Mouse (Mus musculus) kidney, adult 11 months (tissue): ENCODE data around the gene Sct.
"Not testable (repeated sequence)": the region's sequence is repeated elsewhere in the genome, so short reads cannot be mapped to it uniquely, and the experiment has no call there.

ENCODE experiments used
- DNase-seq: peaks from one replicate; pipeline ENCODE4 v3.0.0; 2022

The Sct gene

GRCm38 (mm10) chr7:141288042-141288441 lies 9.1 kb upstream of the Sct start:
- DNase-seq, result no peak

DNA sequence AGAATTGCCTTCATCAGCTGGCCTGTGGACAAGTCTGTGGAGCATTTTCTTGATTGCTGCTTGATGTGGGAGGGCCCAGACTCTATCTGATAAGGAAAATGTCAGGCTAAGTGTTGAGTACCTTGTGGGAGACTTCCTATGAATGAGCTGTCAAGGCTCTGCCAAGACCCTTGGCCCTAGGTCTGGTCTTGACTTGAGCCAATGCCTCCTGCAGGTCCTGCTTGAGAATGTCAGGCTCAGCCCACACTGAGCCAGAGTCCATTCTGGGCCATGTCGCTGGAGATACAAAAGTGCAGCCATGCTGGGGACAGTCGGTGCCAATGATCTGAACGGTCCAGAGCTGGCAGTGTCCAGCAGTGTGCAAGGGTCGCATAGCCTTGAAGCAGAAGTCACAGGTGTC lies 3.8 kb upstream of the Sct start:
- DNase-seq, result no peak

GRCm38 (mm10) chr7:141281442-141281841 lies 2.5 kb upstream of the Sct start:
- DNase-seq, result peak; percentile 40

DNA sequence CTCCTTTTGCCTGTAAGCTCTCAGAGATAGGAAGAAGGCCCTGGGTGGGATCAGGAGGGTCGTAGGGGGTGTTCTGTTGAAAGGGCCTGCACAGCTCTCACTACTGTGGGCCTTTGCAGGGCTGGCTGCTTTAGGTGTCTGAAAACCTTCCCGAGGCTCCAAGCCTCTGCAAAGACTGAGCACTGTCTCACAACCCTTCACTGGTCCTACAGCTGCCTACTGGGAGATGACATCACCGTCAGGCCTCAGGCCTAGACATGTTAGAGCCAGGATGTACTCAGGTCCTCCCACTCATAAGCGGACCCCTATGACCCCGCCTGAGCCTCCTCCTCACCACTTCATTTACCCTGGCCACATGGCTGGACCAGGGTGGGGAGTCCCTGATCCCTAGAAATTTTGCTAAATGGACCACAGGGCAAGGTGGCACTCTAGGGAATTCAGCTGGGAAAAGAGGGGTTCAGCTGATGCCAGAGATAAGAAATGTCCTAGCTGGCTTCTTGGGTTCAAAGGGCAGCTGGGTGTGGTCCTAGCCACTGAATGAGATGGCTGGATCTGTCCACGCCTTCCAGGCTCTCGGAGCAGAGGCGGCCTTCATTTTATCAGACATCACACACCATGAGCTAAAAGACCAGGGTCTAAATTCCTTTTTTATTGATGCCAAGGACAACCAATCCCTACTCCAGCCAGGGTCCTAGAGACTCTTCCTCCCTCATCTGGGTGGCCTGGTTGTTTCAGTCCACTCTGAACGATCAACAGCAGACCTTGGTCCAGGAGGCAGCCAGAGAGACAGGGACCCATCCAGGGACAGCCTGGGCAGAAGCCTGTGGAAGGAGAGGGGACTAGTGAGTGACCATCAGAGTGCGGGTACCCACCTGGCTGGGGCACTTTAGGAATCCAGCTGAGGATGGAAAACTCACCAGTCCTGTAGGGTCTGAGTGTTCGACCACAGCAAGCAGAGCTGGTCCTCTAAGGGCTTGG lies 943 bp downstream of the Sct start:
- DNase-seq, result no peak

DNA sequence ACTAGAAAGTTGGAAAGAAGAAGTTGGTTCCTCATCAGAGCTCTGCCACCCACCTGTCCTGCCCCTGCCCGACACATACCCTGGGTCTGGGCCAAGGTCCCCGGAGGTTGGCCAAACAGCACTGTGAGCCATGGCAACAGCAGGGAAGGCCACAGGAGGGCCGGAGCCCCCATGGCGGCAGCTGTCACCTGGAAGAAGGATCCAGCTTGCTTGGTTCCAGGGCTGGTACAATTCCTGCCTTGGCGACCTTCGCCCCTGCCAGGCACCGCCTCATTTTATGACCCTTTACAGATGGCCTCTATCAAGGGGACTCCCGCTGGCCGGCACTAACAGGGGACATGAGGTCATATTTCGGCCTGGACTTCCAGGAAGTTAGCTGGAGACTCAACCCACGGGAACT lies 2.4 kb downstream of the Sct start, which contains the start of gene Cdhr5:
Gene Cdhr5 (minus strand): TSS at position 241 of the 400 bp plus-strand sequence.
- DNase-seq, result peak; percentile 87

- DNase-seq, result no peak
Measured at GRCm38 (mm10) chr7:141275356-141275755, 3.6 kb downstream of the Sct start.

GRCm38 (mm10) chr7:141270631-141271030 lies 8.3 kb downstream of the Sct start:
- DNase-seq, result no peak

DNA sequence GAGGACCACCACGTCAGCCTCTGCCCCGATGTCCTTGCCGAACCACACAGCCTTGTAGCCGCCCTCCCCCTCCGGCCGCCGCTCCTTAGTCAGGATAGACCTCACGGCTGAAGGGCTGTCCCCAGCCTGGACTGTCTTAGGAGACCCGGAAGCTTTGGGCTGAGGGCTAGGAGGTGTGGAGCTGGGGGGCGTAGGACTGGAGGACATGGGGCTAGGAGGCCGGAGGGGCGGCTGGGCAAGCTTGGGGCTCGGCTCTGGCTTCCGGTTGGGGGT lies 9.7 kb downstream of the Sct start:
- no peak for DNase-seq

DNA sequence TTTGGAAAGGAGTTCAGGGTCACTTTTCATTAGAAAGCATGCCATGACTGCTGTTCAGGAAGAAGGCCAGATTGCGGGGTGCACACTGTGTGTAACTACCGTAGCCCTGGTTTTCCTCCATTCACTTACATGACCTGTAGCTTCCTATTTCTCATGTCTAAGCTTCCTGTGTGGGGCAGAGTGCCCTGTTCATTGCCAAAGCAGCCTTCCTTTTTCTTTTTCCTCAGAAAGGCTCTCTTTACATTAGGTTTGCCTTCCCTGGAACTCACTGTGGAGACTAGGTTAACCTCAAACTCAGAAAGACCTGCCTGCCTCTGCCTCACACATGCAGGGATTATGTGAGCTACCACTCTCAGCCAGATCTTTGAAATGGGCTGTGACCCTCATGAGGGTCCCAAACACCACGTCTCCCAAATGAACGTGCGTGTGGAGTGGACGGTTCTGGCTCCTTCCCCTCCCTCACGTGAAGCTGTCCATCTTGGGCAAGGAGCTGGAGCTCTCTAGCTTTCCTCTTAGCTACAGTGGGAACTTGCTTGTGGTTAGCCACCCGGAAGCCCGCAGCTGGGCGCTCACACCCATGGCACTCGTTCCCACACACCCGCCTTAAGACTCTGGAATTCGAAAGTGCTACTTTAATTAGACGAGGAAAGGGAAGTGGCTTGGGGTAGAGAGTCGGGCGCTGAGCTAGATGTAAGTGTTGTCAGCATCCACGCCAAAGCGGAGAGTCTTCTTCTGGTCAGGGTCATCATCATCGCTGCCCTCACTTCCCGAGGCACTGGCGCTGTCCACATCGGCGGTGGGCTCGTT lies 10.3 kb downstream of the Sct start:
- DNase-seq, result no peak

GRCm38 (mm10) chr7:141265739-141266561 lies 13.0 kb downstream of the Sct start, which contains the start of gene Irf7:
Irf7 (minus strand) TSS chr7:141266481.
- DNase-seq, result peak; percentile 68

- DNase-seq, result no peak
Measured at GRCm38 (mm10) chr7:141265411-141265738, 13.6 kb downstream of the Sct start.

DNA sequence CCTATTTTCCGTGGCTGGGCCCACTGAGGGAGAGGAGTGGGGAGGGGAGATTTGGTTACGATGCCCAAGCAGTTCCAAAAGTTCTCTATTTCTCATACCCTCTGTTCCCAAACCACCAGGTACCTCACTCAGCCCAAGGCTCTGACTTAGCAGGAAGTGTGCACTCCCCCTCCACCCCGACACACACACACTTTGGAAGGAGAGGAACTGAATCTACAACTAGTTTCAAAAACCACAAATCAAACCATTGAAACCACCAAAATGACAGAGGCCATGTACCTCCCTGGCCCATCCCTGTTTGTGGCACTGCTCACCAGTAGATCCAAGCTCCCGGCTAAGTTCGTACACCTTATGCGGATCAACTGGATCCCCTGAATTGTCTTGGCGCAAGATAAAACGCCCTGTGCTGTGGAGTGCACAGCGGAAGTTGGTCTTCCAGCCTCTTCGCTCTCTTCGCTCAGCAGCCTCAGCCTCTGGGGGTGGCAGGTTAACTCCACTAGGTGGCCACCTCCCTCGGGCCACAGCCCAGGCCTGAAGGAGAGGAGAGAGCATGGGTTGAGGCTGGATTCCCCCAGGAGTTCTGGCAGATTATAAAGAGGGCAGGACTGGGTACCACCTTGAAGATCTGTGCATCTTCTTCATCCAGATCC lies 14.0 kb downstream of the Sct start:
- DNase-seq, result no peak

- DNase-seq, result no peak
Measured at GRCm38 (mm10) chr7:141264041-141264700, 14.8 kb downstream of the Sct start.

- no peak for DNase-seq
Measured at GRCm38 (mm10) chr7:141263640-141264039, 15.3 kb downstream of the Sct start.

- DNase-seq, result no peak
Measured at GRCm38 (mm10) chr7:141261480-141261879, 17.5 kb downstream of the Sct start.

GRCm38 (mm10) chr7:141256159-141256558 lies 22.8 kb downstream of the Sct start:
- no peak for DNase-seq

DNA sequence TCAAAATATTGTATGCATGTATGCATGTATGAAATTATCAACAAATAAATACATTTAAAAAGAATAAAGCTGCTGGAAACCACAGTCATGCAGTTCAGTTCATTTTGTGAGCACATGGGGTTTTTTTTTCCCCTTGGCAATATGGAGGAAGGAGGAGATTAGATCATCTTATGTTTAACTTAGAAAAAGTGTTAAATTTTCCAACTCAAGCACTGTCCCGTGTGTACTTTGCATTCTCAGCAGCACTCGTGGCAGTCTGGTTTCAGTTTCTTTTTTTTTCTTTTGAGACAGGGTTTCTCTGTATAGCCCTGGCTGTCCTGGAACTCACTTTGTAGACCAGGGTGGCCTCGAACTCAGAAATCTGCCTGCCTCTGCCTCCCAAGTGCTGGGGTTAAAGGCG lies 28.4 kb downstream of the Sct start:
- DNase-seq, result not testable (repeated sequence)

DNA sequence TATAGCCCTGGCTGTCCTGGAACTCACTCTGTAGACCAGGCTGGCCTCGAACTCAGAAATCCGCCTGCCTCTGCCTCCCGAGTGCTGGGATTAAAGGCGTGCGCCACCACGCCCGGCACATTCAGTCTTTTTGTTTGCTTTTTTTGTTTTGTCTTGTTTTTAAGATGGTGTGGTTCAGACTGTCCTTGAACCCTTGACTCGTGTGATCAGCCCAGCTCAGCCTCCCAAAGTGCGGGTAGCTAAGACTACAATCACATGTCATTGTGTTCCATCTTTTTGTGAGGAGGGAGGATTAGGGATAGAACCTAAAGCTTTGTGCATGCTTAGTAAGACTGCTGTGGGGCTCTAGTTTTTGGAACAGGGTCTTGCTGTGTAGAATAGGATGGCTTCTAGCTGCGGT lies 47.4 kb downstream of the Sct start:
- DNase-seq, result no peak

DNA sequence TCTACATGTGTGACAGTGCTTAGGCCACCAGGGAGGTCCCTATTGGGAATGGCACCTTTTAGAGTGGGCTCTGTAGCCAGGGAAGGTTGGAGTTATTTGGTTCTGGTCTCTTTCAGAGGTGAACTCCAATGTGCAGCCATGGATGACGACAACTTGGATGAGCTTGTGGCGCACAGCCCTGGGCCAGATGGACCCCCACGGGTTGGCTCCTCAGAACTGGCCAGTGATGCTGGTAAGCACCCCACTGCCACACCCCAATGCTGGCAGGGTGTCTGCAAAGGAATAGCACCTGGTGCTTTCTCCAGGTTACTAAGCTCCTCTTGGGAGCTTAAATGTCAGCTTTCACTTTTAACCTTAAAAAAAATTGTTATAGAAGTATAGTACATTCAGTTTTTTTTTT lies 47.8 kb downstream of the Sct start:
- no peak for DNase-seq

DNA sequence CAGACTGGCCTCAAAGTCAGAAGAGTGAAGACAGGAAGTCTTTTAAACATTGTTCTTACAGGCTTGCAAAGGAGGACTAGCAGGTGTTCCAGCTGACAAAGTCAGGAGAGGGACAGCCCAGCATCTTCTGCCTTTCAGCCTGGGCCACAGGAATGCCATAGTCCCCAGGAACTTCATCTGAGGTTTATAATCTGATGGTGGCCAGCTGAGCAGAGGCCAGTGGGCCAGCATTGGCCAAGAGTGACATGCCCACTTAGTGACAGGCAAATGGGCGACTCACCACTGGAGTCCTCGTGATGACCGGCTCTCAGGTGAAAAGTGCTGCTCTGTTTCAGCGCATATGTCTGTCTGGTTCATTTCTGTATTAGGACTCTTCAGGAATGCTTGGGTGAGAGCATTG lies 48.4 kb downstream of the Sct start:
- no peak for DNase-seq

DNA sequence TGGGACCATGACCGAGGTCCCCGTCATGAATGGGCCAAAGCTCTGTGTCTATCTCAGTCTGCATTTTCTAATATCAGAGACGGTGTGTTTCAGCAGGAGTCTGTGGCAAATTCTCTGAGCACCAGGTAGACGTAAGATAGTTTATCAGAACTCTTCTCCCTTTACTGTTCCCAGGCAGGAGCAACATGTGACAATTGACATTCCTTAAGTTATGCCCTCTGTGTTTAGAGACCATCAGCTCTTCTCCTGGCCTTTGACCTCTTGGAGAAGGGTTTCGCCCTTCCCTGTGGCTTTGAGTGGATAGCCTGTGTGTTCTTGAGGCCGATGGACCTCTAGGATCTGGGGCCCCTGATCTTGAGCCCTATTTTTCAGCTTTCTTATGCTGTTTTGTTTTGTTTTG lies 49.2 kb downstream of the Sct start:
- DNase-seq, result no peak
